Mouse (Mus musculus): ENCODE measurements around the gene Cers4.

DNA sequence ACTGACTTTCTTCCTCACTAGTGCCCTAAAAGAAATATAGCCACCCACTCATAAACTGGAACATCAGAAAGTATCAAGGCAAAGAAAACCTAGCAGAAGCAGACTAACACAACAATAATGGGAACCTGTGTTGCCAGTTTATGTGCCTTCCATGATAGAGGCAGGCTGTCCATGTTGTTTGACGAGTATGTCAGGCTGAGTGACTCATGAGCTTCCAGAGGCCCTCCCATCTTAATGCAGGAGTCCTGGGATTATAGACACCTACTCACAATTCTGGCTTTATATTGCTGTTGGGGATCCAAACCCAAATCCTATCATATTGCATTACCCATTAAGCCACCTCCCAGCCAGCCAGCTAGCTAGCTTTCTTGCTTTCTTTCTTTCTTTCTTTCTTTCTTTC lies 12.5 kb downstream of the Cers4 start:
- TF ChIP-seq CHD2 (IDR thresholded peaks at IDR 0.05; ENCODE audit: low read depth, low read length) (no peak), MAFK (IDR thresholded peaks at IDR 0.05; ENCODE audit: insufficient read depth, low read depth, low read length) (no peak)
